Mouse (Mus musculus) intestine, postnatal 0 days (tissue): ENCODE data around the gene Mkln1. TPM values are rescaled to one million over a fixed set of nuclear protein-coding genes. Genes with fewer than 3 reads are reported as not detected.

ENCODE experiments used
- ATAC-seq: fragments of 200-750 bp; cut with Nextera tagmentation; 2 replicates; pipeline ENCODE4 v1.8.0; 2017; ENCODE audit warnings: mild to moderate bottlenecking, moderate TSS enrichment, moderate library complexity
- H3K27ac ChIP-seq: fragments of 300-500 bp; sonication (generic); 2 replicates; pipeline ENCODE4 v1.5.1; 2014; ENCODE audit warnings: mild to moderate bottlenecking, low read depth, low read length, moderate library complexity
- H3K27me3 ChIP-seq: fragments of 300-500 bp; sonication (generic); replicated peaks from 2 replicates; pipeline ENCODE4 v1.6.1; 2014; ENCODE audit warnings: low read length, mixed read lengths; ENCODE audit not compliant: control insufficient read depth, insufficient read depth
- H3K36me3 ChIP-seq: fragments of 300-500 bp; sonication (generic); 2 replicates; pipeline ENCODE4 v1.6.1; 2014; ENCODE audit warnings: mild to moderate bottlenecking, moderate library complexity; ENCODE audit not compliant: control insufficient read depth, insufficient read depth
- H3K4me1 ChIP-seq: fragments of 300-500 bp; sonication (generic); replicated peaks from 2 replicates; pipeline ENCODE4 v1.6.1; 2014; ENCODE audit warnings: antibody characterized with exemption, low read length, mixed read lengths; ENCODE audit not compliant: control insufficient read depth, insufficient read depth
- H3K4me2 ChIP-seq: fragments of 300-500 bp; sonication (generic); replicated peaks from 2 replicates; pipeline ENCODE4 v1.6.1; 2014; ENCODE audit warnings: low read depth, mild to moderate bottlenecking, moderate library complexity
- H3K4me3 ChIP-seq: fragments of 300-500 bp; sonication (generic); 2 replicates; pipeline ENCODE4 v1.5.1; 2014; ENCODE audit warnings: low read depth, low read length
- H3K9ac ChIP-seq: fragments of 300-500 bp; sonication (generic); 2 replicates; pipeline ENCODE4 v1.6.1; 2014; ENCODE audit warnings: mild to moderate bottlenecking, low read depth, low read length
- H3K9me3 ChIP-seq: fragments of 300-500 bp; sonication (generic); 2 replicates; pipeline ENCODE4 v1.6.1; 2016; ENCODE audit warnings: mixed run types; ENCODE audit not compliant: control insufficient read depth
- CTCF ChIP-seq: sonication (generic); IDR thresholded peaks from 2 replicates; pipeline ENCODE4 v1.5.1; 2016; ENCODE audit warnings: low read depth, mild to moderate bottlenecking, control low read depth, antibody characterized with exemption, moderate library complexity
- WGBS: fragments of 180-500 bp; shearing (Covaris S2); extraction: QIAGEN DNeasy Blood & Tissue Kit; methylation state at CpG from one replicate; pipeline ENCODE4 v1.1.7; 2014; 5-methylcytosine and 5-hydroxymethylcytosine counted together
- polyA plus RNA-seq: library from polyadenylated mRNA; unstranded; fragments of >200 nt; fragmentation: Nextera tagmentation; extraction: Ambion mirVana; gene quantifications from 2 replicates; pipeline ENCODE4 v1.2.1, GENCODE M21; 2015

Gene Mkln1
- polyA plus RNA-seq, result 109 and 119 TPM in 2 replicates

- Histone ChIP-seq H3K4me2 (peak within 1 kb of the TSS; percentile 69), H3K9me3 (no peaks in the 10 kb centered on the region), H3K36me3 (no peaks in the 10 kb centered on the region), H3K27me3 (no peaks in the 10 kb centered on the region), H3K4me1 (0 out of 2 replicates have a peak, but pooled peaks cover 6% of the 10 kb centered on the region), H3K9ac (peak within 1 kb of the TSS; percentile 98), H3K27ac (peak within 1 kb of the TSS; percentile 94), H3K4me3 (peak within 1 kb of the TSS; percentile 89)
- 0 out of 2 replicates have a peak, but pooled peaks have one; percentile 13 for TF ChIP-seq CTCF
- ATAC-seq, result peak; percentile 96
- WGBS, result under 1% methylated on average over 63 of the region's 65 CpGs
These were observed at the start of gene Mkln1 for GRCm38 (mm10) chr6:31398431-31399205. Gene Mkln1, plus strand, starts transcription at chr6:31398735.

GRCm38 (mm10) chr6:31356444-31357191 is 41.9 kb upstream of the Mkln1 start:
- ATAC-seq, result no peak
- Histone ChIP-seq H3K36me3 (no peaks in the 10 kb centered on the region), H3K27ac (no peak overlapping the region), H3K9me3 (no peaks in the 10 kb centered on the region), H3K4me2 (no peak overlapping the region), H3K27me3 (no peaks in the 10 kb centered on the region), H3K9ac (no peak overlapping the region), H3K4me3 (no peak overlapping the region), H3K4me1 (no peaks in the 10 kb centered on the region)
- TF ChIP-seq CTCF, result no peak
- 85% methylated on average over 26 of the region's 26 CpGs for WGBS

- Histone ChIP-seq H3K4me1 (no peaks in the 10 kb centered on the region), H3K4me3 (no peak overlapping the region), H3K4me2 (no peak overlapping the region), H3K9me3 (no peaks in the 10 kb centered on the region), H3K36me3 (no peaks in the 10 kb centered on the region), H3K27ac (no peak overlapping the region), H3K27me3 (no peaks in the 10 kb centered on the region), H3K9ac (no peak overlapping the region)
- no peak for ATAC-seq
- no peak for TF ChIP-seq CTCF
- WGBS, result 68% methylated on average over 4 of the region's 4 CpGs
These were observed 41.2 kb upstream of the Mkln1 start for GRCm38 (mm10) chr6:31357286-31357685.

- H3K4me3 ChIP-seq, result no peak overlapping the region
- no peak for ATAC-seq
- no peak overlapping the region for H3K9ac ChIP-seq
- TF ChIP-seq CTCF, result no peak
- H3K36me3 ChIP-seq, result no peaks in the 10 kb centered on the region
- H3K4me2 ChIP-seq, result no peak overlapping the region
- H3K9me3 ChIP-seq, result no peaks in the 10 kb centered on the region
- H3K27me3 ChIP-seq, result no peaks in the 10 kb centered on the region
- no peaks in the 10 kb centered on the region for H3K4me1 ChIP-seq
- WGBS, result 75% methylated on average over 11 of the region's 11 CpGs
- no peak overlapping the region for H3K27ac ChIP-seq
These were observed 35.9 kb upstream of the Mkln1 start for GRCm38 (mm10) chr6:31362617-31363016.

- no peaks in the 10 kb centered on the region for H3K4me1 ChIP-seq
- no peaks in the 10 kb centered on the region for H3K9me3 ChIP-seq
- no peak for ATAC-seq
- no peak overlapping the region for H3K9ac ChIP-seq
- no peaks in the 10 kb centered on the region for H3K27me3 ChIP-seq
- no peak overlapping the region for H3K4me2 ChIP-seq
- H3K4me3 ChIP-seq, result no peak overlapping the region
- TF ChIP-seq CTCF, result no peak
- H3K36me3 ChIP-seq, result no peaks in the 10 kb centered on the region
- no peak overlapping the region for H3K27ac ChIP-seq
- WGBS, result 77% methylated on average over 3 of the region's 3 CpGs
These were observed 34.1 kb upstream of the Mkln1 start for GRCm38 (mm10) chr6:31364399-31364798.

- H3K36me3 ChIP-seq, result no peaks in the 10 kb centered on the region
- H3K27ac ChIP-seq, result no peak overlapping the region
- H3K9ac ChIP-seq, result no peak overlapping the region
- TF ChIP-seq CTCF, result no peak
- H3K9me3 ChIP-seq, result no peaks in the 10 kb centered on the region
- no peak overlapping the region for H3K4me3 ChIP-seq
- no peak for ATAC-seq
- 81% methylated on average over 10 of the region's 10 CpGs for WGBS
- H3K4me2 ChIP-seq, result no peak overlapping the region
- H3K27me3 ChIP-seq, result no peaks in the 10 kb centered on the region
- H3K4me1 ChIP-seq, result no peaks in the 10 kb centered on the region
These were observed 30.6 kb upstream of the Mkln1 start for GRCm38 (mm10) chr6:31367947-31368346.
